Mouse (Mus musculus) natural killer cell, adult 2 months (primary cell): ENCODE measurements around the gene Gltpd2.
A peak's percentile ranks its signal among the peaks of the same experiment; 100 is the strongest.

Experiments used
- DNase-seq, 2 experiments: peaks; one replicate each; pipeline ENCODE4 v3.0.0; 2022; ENCODE audit warnings: low spot score in 2 of 2

Gene Gltpd2

DNA sequence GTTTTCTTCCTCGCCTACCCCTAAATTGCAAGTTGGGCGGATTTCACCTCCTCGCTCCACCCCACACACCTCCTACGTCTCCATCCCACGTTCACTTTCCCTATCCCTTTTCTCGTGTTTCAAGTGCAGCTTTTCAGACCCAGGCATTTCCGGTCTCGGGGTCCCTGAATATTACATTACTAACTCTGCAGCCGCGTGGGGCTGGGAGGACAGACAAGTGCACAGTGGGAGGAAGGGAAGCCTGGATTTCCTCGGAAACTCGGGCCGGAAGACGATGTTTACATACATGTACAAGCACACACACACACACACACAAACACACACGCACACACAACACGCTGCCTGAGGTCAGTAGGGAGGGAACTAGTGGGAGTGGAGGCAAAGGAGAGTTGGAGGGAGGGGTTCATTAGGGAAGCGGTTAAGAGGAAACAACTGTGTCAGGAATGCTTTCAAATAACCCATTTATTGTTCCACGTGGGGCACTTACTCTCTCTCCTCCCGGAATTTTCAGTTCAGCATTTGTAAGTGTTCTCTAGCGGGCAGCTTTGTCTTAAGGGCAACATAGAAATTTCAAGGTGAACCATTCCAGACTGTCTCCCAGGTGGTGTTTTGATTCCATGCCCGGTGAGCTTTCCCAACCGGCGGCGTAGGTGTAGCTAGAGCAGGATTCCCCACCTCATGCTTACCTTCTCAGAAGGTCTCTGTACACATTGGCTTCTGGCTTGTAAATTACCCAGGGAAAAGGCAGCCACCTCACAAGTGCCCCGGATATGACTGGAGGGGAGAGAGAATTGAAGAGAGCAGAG is 44.7 kb downstream of the Gltpd2 start:
- DNase-seq, result peak in 1 of 2 experiments; percentile 16

DNA sequence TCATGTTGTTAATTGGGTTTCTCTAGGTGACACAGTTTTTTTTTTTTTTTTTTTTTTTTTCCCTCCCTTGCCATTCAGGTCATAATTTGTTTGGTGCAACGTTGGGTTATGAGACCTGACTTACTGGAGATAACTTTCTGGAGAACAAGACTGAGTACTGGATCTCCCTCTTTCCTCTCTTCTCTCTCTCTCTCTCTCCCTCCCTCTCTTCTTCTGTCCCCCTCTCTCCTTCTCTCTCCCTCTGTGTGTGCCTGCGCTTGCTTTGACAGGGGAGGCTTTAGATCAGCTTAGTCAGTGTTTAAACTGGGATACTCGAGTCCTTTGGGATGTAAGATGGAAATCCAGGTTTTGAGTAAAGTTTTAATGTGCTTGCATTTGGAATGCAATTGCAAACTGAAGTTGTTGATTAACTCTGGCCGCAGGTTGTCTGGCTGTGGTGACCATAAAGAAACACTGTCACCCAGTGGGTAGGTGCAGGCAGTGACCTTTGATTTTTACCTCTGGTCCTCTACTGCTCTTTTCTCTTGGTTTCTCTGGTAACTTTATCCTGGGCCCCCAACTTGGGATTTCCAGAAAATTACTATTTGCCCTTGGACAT is 45.4 kb downstream of the Gltpd2 start:
- no peak for DNase-seq

DNA sequence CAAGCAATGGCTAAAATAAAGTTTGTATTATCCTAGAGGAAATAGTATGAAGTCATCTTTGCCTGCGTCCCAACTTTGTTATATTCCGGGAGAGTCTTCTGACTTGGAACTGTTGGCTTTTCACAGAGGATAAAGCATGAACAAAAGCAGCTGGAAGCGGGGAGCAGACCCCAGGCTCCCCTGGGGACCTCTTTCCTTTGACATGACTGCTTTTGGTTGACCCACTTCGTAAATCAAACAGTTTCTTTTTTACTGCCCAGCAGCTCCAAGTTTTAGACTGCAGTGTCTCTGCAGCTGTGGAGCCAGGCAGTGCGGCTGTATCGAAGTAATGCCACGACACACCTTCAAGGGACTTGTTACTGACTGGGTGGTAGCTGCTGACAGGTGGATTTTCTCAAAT is 47.6 kb downstream of the Gltpd2 start:
- DNase-seq, result no peak
